Mouse (Mus musculus) liver, adult (tissue): ENCODE results near the gene Spop.

Experiments
- GATA4 ChIP-seq: IDR thresholded peaks from 2 replicates; pipeline ENCODE4 v1.6.1; 2014; ENCODE audit warnings: mild to moderate bottlenecking, low read length; ENCODE audit not compliant: insufficient replicate concordance

The Spop gene

GRCm38 (mm10) chr11:95514298-95514861, 100.5 kb downstream of the Spop start, which contains the start of gene Nxph3:
Nxph3 (minus strand) TSS chr11:95514570.
- TF ChIP-seq GATA4 = no peak

GRCm38 (mm10) chr11:95515376-95516323, 101.8 kb downstream of the Spop start:
- TF ChIP-seq GATA4 = no peak

GRCm38 (mm10) chr11:95516491-95516911, 102.6 kb downstream of the Spop start:
- no peak for TF ChIP-seq GATA4

DNA sequence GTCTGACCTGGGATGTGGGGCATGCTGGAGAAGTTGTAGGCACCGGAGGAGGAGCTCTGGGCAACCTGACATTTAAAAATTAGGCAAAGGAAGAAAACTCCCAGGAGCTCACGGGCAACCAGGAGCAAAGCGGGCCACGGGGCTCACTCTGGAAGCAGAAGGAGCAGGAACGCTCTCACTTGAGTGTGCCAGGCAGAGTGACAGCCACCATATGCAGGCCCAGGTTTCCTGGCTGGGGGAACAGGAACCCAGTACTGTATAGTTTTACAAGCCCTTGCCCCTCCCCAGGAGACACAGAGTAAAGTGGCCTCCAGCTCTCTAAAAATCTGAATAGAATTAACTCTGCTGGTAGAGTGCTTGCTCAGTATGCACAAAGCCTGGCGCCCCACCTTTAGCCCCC, 103.3 kb downstream of the Spop start:
- no peak for TF ChIP-seq GATA4

DNA sequence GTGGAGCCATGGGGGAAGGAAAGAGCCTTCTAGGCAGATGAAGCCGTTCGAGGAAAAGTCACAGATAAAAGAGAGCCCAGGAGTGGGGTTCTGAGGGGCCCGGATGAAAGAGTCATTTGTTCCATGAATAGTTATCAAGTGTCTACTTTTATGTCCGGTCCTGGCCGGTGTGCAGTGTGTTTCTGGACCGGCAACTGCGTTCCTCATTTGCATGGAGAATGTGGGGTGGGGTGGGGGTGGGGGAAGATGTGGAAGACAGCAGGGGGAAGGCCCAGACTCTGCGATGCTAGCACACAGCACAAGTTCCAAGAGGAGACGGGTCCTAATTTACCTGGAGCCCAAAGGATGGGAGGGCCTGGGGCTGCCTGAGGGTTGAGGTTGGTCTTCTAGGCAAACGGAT, 105.4 kb downstream of the Spop start:
- no peak for TF ChIP-seq GATA4

- no peak for TF ChIP-seq GATA4
These were observed 106.1 kb downstream of the Spop start for GRCm38 (mm10) chr11:95519996-95520395.

- TF ChIP-seq GATA4 = no peak
These were observed 106.7 kb downstream of the Spop start for GRCm38 (mm10) chr11:95520456-95521072.

GRCm38 (mm10) chr11:95521563-95521962, 107.7 kb downstream of the Spop start:
- TF ChIP-seq GATA4 = no peak

DNA sequence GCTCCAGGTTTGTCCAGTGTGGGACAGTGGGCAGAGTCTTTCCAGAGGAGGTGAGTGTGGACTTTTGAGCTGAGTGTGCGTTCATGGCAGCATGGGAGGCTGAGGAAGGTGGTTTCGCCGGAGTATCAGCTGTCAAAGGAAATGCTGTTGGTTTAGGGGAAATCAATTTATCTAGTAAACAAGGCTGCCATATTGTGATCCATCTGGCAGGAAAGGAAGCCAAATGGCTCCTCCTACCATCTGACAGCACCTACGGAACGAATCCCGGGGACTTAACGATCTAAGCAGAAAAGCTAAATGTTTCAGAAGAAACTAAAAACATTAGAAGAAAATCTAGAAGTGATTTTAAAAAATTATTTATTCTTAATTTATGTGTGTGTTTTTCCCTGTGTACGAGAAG, 113.4 kb downstream of the Spop start:
- no peak for TF ChIP-seq GATA4

DNA sequence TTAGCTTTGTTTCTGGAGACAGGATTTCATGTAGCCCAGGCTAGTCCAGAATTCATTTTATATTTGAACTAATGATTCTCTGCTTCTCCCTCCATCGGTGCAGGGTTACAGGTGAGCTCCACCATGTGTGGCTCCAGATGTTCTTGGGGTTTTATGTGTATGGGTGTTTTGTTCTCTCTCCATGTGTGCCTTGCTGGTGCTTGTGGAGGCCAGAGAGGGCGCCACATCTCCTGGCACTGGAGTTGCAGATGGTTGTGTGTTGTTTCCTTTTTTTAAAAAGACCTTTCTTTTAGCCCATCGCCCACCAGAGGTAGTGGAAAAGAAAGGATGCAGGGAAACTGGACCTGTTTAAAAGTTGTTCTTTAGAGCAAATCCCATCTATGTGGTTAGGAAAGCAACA, 114.4 kb downstream of the Spop start:
- TF ChIP-seq GATA4 = no peak

- TF ChIP-seq GATA4 = no peak
These were observed 118.6 kb downstream of the Spop start for GRCm38 (mm10) chr11:95532353-95533072.

DNA sequence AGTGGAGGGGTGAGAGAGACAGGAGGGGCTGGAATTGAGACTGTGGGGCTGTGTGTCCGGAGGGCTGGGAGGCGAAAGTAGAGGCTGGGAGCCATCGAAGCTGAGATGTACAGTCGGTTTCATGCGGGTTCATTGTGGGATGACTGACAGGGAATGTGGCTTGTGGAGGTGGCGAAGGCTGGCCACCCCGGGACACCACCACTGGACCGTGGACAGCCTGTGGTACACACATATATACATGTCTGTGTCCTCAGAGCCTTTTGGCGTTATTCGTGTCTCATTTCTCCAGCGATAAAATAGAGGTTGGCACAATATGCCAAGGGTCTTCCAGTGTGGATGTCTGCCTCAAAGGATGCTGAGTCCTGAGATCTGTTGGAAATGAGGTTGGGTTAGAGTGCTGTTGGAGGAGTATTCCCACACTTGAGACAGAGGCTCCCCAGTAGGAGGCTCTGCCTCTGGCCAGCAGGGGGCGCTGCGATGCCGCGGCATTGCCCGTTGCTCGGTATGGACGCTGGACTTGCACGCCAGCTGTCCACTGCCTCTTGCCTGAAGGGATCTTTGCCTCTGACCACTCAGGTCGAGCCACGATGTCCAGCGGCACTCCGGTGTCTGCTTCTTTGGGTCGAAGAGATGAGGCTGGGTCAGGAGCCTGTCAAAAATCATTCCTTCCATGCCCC, 119.7 kb downstream of the Spop start:
- TF ChIP-seq GATA4 = no peak

- TF ChIP-seq GATA4 = no peak
These were observed 124.7 kb downstream of the Spop start for GRCm38 (mm10) chr11:95538378-95539104.

DNA sequence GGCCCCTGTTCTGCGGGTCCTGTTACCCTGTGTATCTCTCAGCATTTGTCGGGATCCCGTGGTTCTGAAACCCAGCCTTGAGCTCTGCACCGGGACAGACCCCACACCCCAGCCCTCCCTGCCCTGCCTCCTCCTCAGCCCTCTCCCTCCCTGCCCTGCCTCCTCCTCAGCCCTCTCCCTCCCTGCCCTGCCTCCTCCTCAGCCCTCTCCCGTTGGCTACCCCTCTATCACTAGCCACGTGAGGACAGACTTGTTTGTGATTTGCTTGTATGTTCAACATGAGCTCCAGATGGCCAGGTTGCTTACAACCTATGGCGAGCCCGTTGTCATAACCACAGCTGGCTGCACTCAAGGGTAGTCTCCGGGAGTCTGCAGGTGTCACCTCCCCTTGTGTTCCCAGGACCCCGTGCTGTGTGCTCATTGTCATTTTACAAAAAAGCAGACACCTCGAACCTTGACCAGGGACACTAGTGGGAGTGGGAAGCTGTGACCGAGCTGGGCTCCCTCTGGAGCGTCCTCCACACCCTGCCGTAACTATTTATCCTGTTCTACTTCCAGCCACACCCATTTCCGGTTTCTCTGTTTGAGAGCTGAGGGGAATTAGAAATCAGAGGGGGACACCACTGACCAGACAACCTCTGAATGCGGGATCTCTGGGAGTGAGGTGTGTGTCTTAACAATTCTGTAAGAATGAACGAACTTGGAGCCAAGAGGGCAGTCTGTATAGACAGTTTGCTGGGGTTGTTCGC, 126.9 kb downstream of the Spop start:
- TF ChIP-seq GATA4 = no peak
